Comparison of ENCODE assay signal across 17 mouse cellular contexts in genomic region chr2:117137751-117138150, GRCm38 (mm10).
"Had no signal": no experiment of that assay in that cellular context is flagged by ENCODE, and none has a peak within 500 bp of the region (broad histone marks: within the 10 kb centered on the region; RNA-seq: fewer than 3 reads in every experiment).

No protein-coding gene starts in this region.

- H3K9ac ChIP-seq: lung, embryonic 15.5 days; midbrain, embryonic 13.5 days; midbrain, embryonic 15.5 days; neural tube, embryonic 12.5 days; stomach, embryonic 15.5 days had no signal

- H3K27ac ChIP-seq: lung, embryonic 15.5 days; macrophage; midbrain, embryonic 13.5 days; midbrain, embryonic 15.5 days; neural tube, embryonic 12.5 days; stomach, embryonic 15.5 days; stomach, postnatal 0 days had no signal

- H3K27me3 ChIP-seq: lung, embryonic 15.5 days; megakaryocyte, embryonic 14.5 days; midbrain, embryonic 13.5 days; midbrain, embryonic 15.5 days; neural tube, embryonic 12.5 days; stomach, embryonic 15.5 days had no signal

- H3K4me3 ChIP-seq: lung, embryonic 15.5 days; megakaryocyte, embryonic 14.5 days; midbrain, embryonic 13.5 days; midbrain, embryonic 15.5 days; neural tube, embryonic 12.5 days; stomach, embryonic 15.5 days had no signal

- H3K4me1 ChIP-seq: stomach, embryonic 15.5 days had no signal

- H3K36me3 ChIP-seq: lung, embryonic 15.5 days; midbrain, embryonic 13.5 days; midbrain, embryonic 15.5 days; neural tube, embryonic 12.5 days; stomach, embryonic 15.5 days had no signal

- H3K9me3 ChIP-seq: lung, embryonic 15.5 days; megakaryocyte, embryonic 14.5 days; midbrain, embryonic 13.5 days; midbrain, embryonic 15.5 days; neural tube, embryonic 12.5 days; stomach, embryonic 15.5 days had no signal

- ATAC-seq: lung, postnatal 0 days; midbrain, embryonic 13.5 days; midbrain, embryonic 15.5 days had no signal

- DNase-seq: lung, adult 2 months; lung, postnatal 14 days; lung, postnatal 36 days; right cerebral cortex, postnatal 14 days; thymus, adult 2 months; thymus, postnatal 25 days; thymus, postnatal 4 days had no signal

- H3K4me2 ChIP-seq: lung, embryonic 15.5 days; midbrain, embryonic 11.5 days; midbrain, embryonic 13.5 days; midbrain, embryonic 15.5 days; neural tube, embryonic 12.5 days; stomach, embryonic 15.5 days had no signal
